Comparison of ENCODE assay signal across 8 mouse cellular contexts in genomic region chr19:6951994-6952711, GRCm38 (mm10). TPM values are rescaled to one million over a fixed set of nuclear protein-coding genes. Genes with fewer than 3 reads are reported as not detected.
DNase-seq lines count a peak whose midpoint lies in the region; ATAC-seq and TF ChIP-seq lines count a peak whose summit lies in the region.

No protein-coding gene starts in this region.

- peak; percentile 78 for DNase-seq in cerebellum, adult 18-20 months
- DNase-seq in forebrain, embryonic 14.5 days (ENCODE audit: low spot score): peak; percentile 74
- peak; percentile 82 for DNase-seq in heart, postnatal 25 days (ENCODE audit: low spot score)
- peak; percentile 62 to 75 for DNase-seq in layer of hippocampus, adult 18-20 months (ENCODE audit: low spot score in 2 of 2)
- peak; percentile 85 for DNase-seq in ovary, adult 18-20 months (ENCODE audit: low spot score)
- peak; percentile 31 for DNase-seq in thymus, postnatal 0 days (ENCODE audit: low spot score)

- ATAC-seq in forebrain, embryonic 14.5 days: peak; percentile 40
- peak; percentile 64 for ATAC-seq in lung, embryonic 15.5 days (ENCODE audit: borderline replicate concordance, extremely low read depth, low FRiP score, low TSS enrichment)

- intact Hi-C loops in heart, postnatal 25 days (cut with DNase I): loop anchor here (1.0 kb wide), 1 partner anchor 11 kb away; the partner anchor contains the start of gene Bad

- peaks cover 56% of the 10 kb centered on the region for H3K36me3 ChIP-seq in E14TG2a.4 (ENCODE audit: insufficient read depth, low read length)
- peaks cover 12% of the 10 kb centered on the region; the same call in 1 of the 2 replicates for H3K36me3 ChIP-seq in forebrain, embryonic 14.5 days (ENCODE audit: control insufficient read depth, insufficient read depth, low read length)
- peaks cover 30% of the 10 kb centered on the region for H3K36me3 ChIP-seq in lung, embryonic 15.5 days

- peak overlapping the region; percentile 88 for H3K4me3 ChIP-seq in E14TG2a.4 (replicated peaks; ENCODE audit: low read length)
- H3K4me3 ChIP-seq in forebrain, embryonic 14.5 days (ENCODE audit: low read depth, low read length): peak overlapping the region; percentile 58
- H3K4me3 ChIP-seq in lung, embryonic 15.5 days: peak overlapping the region; percentile 65

- no peaks in the 10 kb centered on the region for H3K27me3 ChIP-seq in E14TG2a.4 (ENCODE audit: insufficient read depth, low read length)
- no peaks in the 10 kb centered on the region for H3K27me3 ChIP-seq in forebrain, embryonic 14.5 days (replicated peaks; ENCODE audit: control insufficient read depth, insufficient read depth, low read length)
- no peaks in the 10 kb centered on the region for H3K27me3 ChIP-seq in lung, embryonic 15.5 days

- H3K9me3 ChIP-seq in E14TG2a.4 (ENCODE audit: low read length): no peaks in the 10 kb centered on the region
- H3K9me3 ChIP-seq in forebrain, embryonic 14.5 days (replicated peaks; ENCODE audit: control insufficient read depth, low read length): no peaks in the 10 kb centered on the region
- no peaks in the 10 kb centered on the region for H3K9me3 ChIP-seq in lung, embryonic 15.5 days

- peak overlapping the region; percentile 94 for H3K4me2 ChIP-seq in forebrain, embryonic 14.5 days (ENCODE audit: low read length)
- peak overlapping the region; percentile 79 for H3K4me2 ChIP-seq in lung, embryonic 15.5 days

- peak overlapping the region; percentile 80 for H3K9ac ChIP-seq in forebrain, embryonic 14.5 days (ENCODE audit: low read length)
- peak overlapping the region; percentile 68 for H3K9ac ChIP-seq in lung, embryonic 15.5 days

- WGBS in forebrain, embryonic 14.5 days: 4% methylated on average over 31 of the region's 31 CpGs
- WGBS in lung, embryonic 15.5 days: 2% methylated on average over 31 of the region's 31 CpGs

- peak overlapping the region; percentile 94 for H3K27ac ChIP-seq in forebrain, embryonic 14.5 days (ENCODE audit: low read depth, low read length)
- peak overlapping the region; percentile 98 for H3K27ac ChIP-seq in lung, embryonic 15.5 days

- peaks cover 85% of the 10 kb centered on the region for H3K4me1 ChIP-seq in E14TG2a.4 (replicated peaks; ENCODE audit: low read depth, low read length)
- H3K4me1 ChIP-seq in forebrain, embryonic 14.5 days (ENCODE audit: control insufficient read depth, insufficient read depth, low read length): peaks cover 12% of the 10 kb centered on the region
- H3K4me1 ChIP-seq in lung, embryonic 15.5 days: peaks cover 30% of the 10 kb centered on the region

- no peak for TF ChIP-seq CTCF in E14TG2a.4 (conservative IDR thresholded peaks at IDR 0.05; ENCODE audit: low read length)

RNA-seq across cellular contexts. Expression of gene Gpr137, which starts 9.9 kb away (rescaled TPM):
- 38.1 and 45.0 TPM in 2 replicates for polyA plus RNA-seq in forebrain, embryonic 14.5 days (2014; fragmentation: Nextera tagmentation; extraction: Ambion mirVana)
- total RNA-seq in heart, postnatal 25 days (2021): 10 to 100 TPM; 35.0 to 38.8 TPM
- 100 to 1,000 TPM; 105 to 108 TPM for total RNA-seq in layer of hippocampus, adult 18-20 months (2021)
- 28.1 and 31.0 TPM in 2 replicates for polyA plus RNA-seq in lung, embryonic 15.5 days (2015; fragmentation: Nextera tagmentation; extraction: Ambion mirVana)
- polyA plus RNA-seq in thymus, postnatal 0 days (2015; fragmentation: Nextera tagmentation; extraction: Ambion mirVana): 12.3 and 19.5 TPM in 2 replicates

RNA-seq across cellular contexts. Expression of gene Bad, which starts 10.5 kb away (rescaled TPM):
- 77.0 and 81.1 TPM in 2 replicates for polyA plus RNA-seq in forebrain, embryonic 14.5 days (2014; fragmentation: Nextera tagmentation; extraction: Ambion mirVana)
- 10 to 100 TPM; 24.4 to 27.3 TPM for total RNA-seq in heart, postnatal 25 days (2021)
- 10 to 100 TPM; 37.8 to 44.4 TPM for total RNA-seq in layer of hippocampus, adult 18-20 months (2021)
- polyA plus RNA-seq in lung, embryonic 15.5 days (2015; fragmentation: Nextera tagmentation; extraction: Ambion mirVana): 74.4 and 80.0 TPM in 2 replicates
- 66.7 and 69.9 TPM in 2 replicates for polyA plus RNA-seq in thymus, postnatal 0 days (2015; fragmentation: Nextera tagmentation; extraction: Ambion mirVana)

RNA-seq across cellular contexts. Expression of gene Kcnk4, which starts 17.8 kb away (rescaled TPM):
- 0.77 and 0.98 TPM in 2 replicates for polyA plus RNA-seq in forebrain, embryonic 14.5 days (2014; fragmentation: Nextera tagmentation; extraction: Ambion mirVana)
- under 1 TPM; 0.20 to 0.36 TPM for total RNA-seq in heart, postnatal 25 days (2021)
- total RNA-seq in layer of hippocampus, adult 18-20 months (2021): 10 to 100 TPM; 15.4 to 17.0 TPM
- polyA plus RNA-seq in lung, embryonic 15.5 days (2015; fragmentation: Nextera tagmentation; extraction: Ambion mirVana): 0.13 and 0.22 TPM in 2 replicates
- 3.6 and 5.0 TPM in 2 replicates for polyA plus RNA-seq in thymus, postnatal 0 days (2015; fragmentation: Nextera tagmentation; extraction: Ambion mirVana)

RNA-seq across cellular contexts. Expression of gene Ppp1r14b, which starts 22.6 kb away (rescaled TPM):
- 180 and 194 TPM in 2 replicates for polyA plus RNA-seq in forebrain, embryonic 14.5 days (2014; fragmentation: Nextera tagmentation; extraction: Ambion mirVana)
- 100 to 1,000 TPM in 1 of 2 experiments, 10 to 100 TPM in 1; 83.5 to 112 TPM for total RNA-seq in heart, postnatal 25 days (2021)
- total RNA-seq in layer of hippocampus, adult 18-20 months (2021): 10 to 100 TPM; 60.8 to 61.9 TPM
- 141 and 160 TPM in 2 replicates for polyA plus RNA-seq in lung, embryonic 15.5 days (2015; fragmentation: Nextera tagmentation; extraction: Ambion mirVana)
- 421 and 425 TPM in 2 replicates for polyA plus RNA-seq in thymus, postnatal 0 days (2015; fragmentation: Nextera tagmentation; extraction: Ambion mirVana)

RNA-seq across cellular contexts. Expression of gene Plcb3, which starts 24.1 kb away (rescaled TPM):
- 6.7 and 7.7 TPM in 2 replicates for polyA plus RNA-seq in forebrain, embryonic 14.5 days (2014; fragmentation: Nextera tagmentation; extraction: Ambion mirVana)
- total RNA-seq in heart, postnatal 25 days (2021): 10 to 100 TPM; 15.6 to 17.7 TPM
- 10 to 100 TPM; 13.3 to 14.4 TPM for total RNA-seq in layer of hippocampus, adult 18-20 months (2021)
- 53.5 and 53.9 TPM in 2 replicates for polyA plus RNA-seq in lung, embryonic 15.5 days (2015; fragmentation: Nextera tagmentation; extraction: Ambion mirVana)
- 6.2 and 7.3 TPM in 2 replicates for polyA plus RNA-seq in thymus, postnatal 0 days (2015; fragmentation: Nextera tagmentation; extraction: Ambion mirVana)

Comparison
In these comparisons a context has a peak if more than half of its experiments do, and no peak if none do; other contexts are left out.
1. Peak in every context shown above with its lines: DNase-seq, ATAC-seq, H3K4me3 ChIP-seq and H3K27ac ChIP-seq.
2. DNase-seq: peak in every context shown above with its lines; median percentile 85 in ovary, adult 18-20 months; 82 in heart, postnatal 25 days; 78 in cerebellum, adult 18-20 months; 74 in forebrain, embryonic 14.5 days; 68 in layer of hippocampus, adult 18-20 months; 31 in thymus, postnatal 0 days.